Mouse (Mus musculus): ENCODE measurements around the gene Armc8. TPM values are rescaled to one million over a fixed set of nuclear protein-coding genes. Genes with fewer than 3 reads are reported as not detected.

Armc8 gene
- total RNA-seq, 1 experiment from 2014 or later: 32.2 TPM

GRCm38 (mm10) chr9:99451161-99451560 is 117.5 kb downstream of the Armc8 start, which contains the start of gene Nme9:
Gene Nme9, plus strand, starts transcription at chr9:99451475.
- no peak for ATAC-seq (replicated peaks; ENCODE audit: low read depth, poor library complexity, severe bottlenecking)

- ATAC-seq (replicated peaks; ENCODE audit: low read depth, poor library complexity, severe bottlenecking): peak; percentile 71
Observed at GRCm38 (mm10) chr9:99449886-99450647, 118.6 kb downstream of the Armc8 start.

GRCm38 (mm10) chr9:99447323-99447722 is 121.4 kb downstream of the Armc8 start:
- ATAC-seq (replicated peaks; ENCODE audit: low read depth, poor library complexity, severe bottlenecking): no peak

GRCm38 (mm10) chr9:99446259-99446658 is 122.4 kb downstream of the Armc8 start:
- ATAC-seq (replicated peaks; ENCODE audit: low read depth, poor library complexity, severe bottlenecking): no peak

GRCm38 (mm10) chr9:99444590-99445178 is 124.0 kb downstream of the Armc8 start:
- peak; percentile 83 for ATAC-seq (replicated peaks; ENCODE audit: low read depth, poor library complexity, severe bottlenecking)

GRCm38 (mm10) chr9:99441647-99442433 is 126.9 kb downstream of the Armc8 start:
- ATAC-seq (replicated peaks; ENCODE audit: low read depth, poor library complexity, severe bottlenecking): no peak

- no peak for ATAC-seq (replicated peaks; ENCODE audit: low read depth, poor library complexity, severe bottlenecking)
Observed at GRCm38 (mm10) chr9:99440941-99441340, 127.8 kb downstream of the Armc8 start.

- ATAC-seq (replicated peaks; ENCODE audit: low read depth, poor library complexity, severe bottlenecking): no peak
Observed at GRCm38 (mm10) chr9:99439064-99439463, 129.6 kb downstream of the Armc8 start.

GRCm38 (mm10) chr9:99437781-99438565 is 130.7 kb downstream of the Armc8 start:
- ATAC-seq (replicated peaks; ENCODE audit: low read depth, poor library complexity, severe bottlenecking): no peak

GRCm38 (mm10) chr9:99437031-99437764 is 131.5 kb downstream of the Armc8 start, which contains the start of gene Mras:
Gene Mras, minus strand, starts transcription at chr9:99437381.
- no peak for ATAC-seq (replicated peaks; ENCODE audit: low read depth, poor library complexity, severe bottlenecking)

- ATAC-seq (replicated peaks; ENCODE audit: low read depth, poor library complexity, severe bottlenecking): peak; percentile 34
Observed at GRCm38 (mm10) chr9:99436182-99437030, 132.3 kb downstream of the Armc8 start.

GRCm38 (mm10) chr9:99435619-99436181 is 133.0 kb downstream of the Armc8 start:
- no peak for ATAC-seq (replicated peaks; ENCODE audit: low read depth, poor library complexity, severe bottlenecking)

GRCm38 (mm10) chr9:99434892-99435618 is 133.6 kb downstream of the Armc8 start:
- ATAC-seq (replicated peaks; ENCODE audit: low read depth, poor library complexity, severe bottlenecking): no peak

GRCm38 (mm10) chr9:99432478-99432877 is 136.2 kb downstream of the Armc8 start:
- peak; percentile 84 for ATAC-seq (replicated peaks; ENCODE audit: low read depth, poor library complexity, severe bottlenecking)

- ATAC-seq (replicated peaks; ENCODE audit: low read depth, poor library complexity, severe bottlenecking): no peak
Observed at GRCm38 (mm10) chr9:99431963-99432362, 136.7 kb downstream of the Armc8 start.

GRCm38 (mm10) chr9:99431346-99431745 is 137.4 kb downstream of the Armc8 start:
- no peak for ATAC-seq (replicated peaks; ENCODE audit: low read depth, poor library complexity, severe bottlenecking)

- no peak for ATAC-seq (replicated peaks; ENCODE audit: low read depth, poor library complexity, severe bottlenecking)
Observed at GRCm38 (mm10) chr9:99430806-99431205, 137.9 kb downstream of the Armc8 start.
